Mouse (Mus musculus) CH12.LX (cell line): Measurements from ENCODE around the gene Xpo6. TPM values are rescaled to one million over a fixed set of nuclear protein-coding genes. Genes with fewer than 3 reads are reported as not detected.

Experiments
- DNase-seq: peaks from one replicate; pipeline ENCODE4 v3.0.0-alpha.2; 2013; ENCODE audit errors: extremely low read depth
- H3K27ac ChIP-seq: 2 replicates; pipeline ENCODE4 v1.5.1; 2012; ENCODE audit warnings: low read depth, mild to moderate bottlenecking, control low read depth, moderate library complexity; ENCODE audit not compliant: insufficient read depth
- H3K27me3 ChIP-seq: replicated peaks from 2 replicates; pipeline ENCODE3; 2012; ENCODE audit warnings: inconsistent platforms
- H3K36me3 ChIP-seq, 2 experiments: replicated peaks in 1 of 2; 2 replicates each; pipeline versions ENCODE3 to v1.6.1; 2012; ENCODE audit warnings: inconsistent platforms in 1 of 2, low read length in 1 of 2, mild to moderate bottlenecking in 1 of 2, mixed read lengths in 1 of 2, moderate library complexity in 1 of 2; ENCODE audit not compliant: control insufficient read depth in 1 of 2, insufficient read depth in 1 of 2
- H3K4me1 ChIP-seq, 2 experiments: 2 replicates each; pipeline ENCODE4 v1.6.1; 2012; ENCODE audit warnings: inconsistent platforms in 1 of 2, moderate library complexity in 1 of 2; ENCODE audit not compliant: insufficient read depth in 2 of 2, control insufficient read depth in 1 of 2
- H3K4me2 ChIP-seq: 2 replicates; pipeline ENCODE4 v1.6.1; 2012; ENCODE audit warnings: low read depth, mild to moderate bottlenecking, control low read depth; ENCODE audit not compliant: poor library complexity, insufficient read depth, severe bottlenecking
- H3K4me3 ChIP-seq, 3 experiments: fragments of 150-350 bp in 1 of 3; sonication (generic) in 1 of 3; replicated peaks in 1 of 3; 2 replicates each; pipeline versions ENCODE3 to v1.5.1; 2011 to 2012; ENCODE audit warnings: low read depth in 2 of 3, low read length in 2 of 3, mild to moderate bottlenecking in 2 of 3, moderate library complexity in 2 of 3, control low read depth in 1 of 3, improper control_type of control experiment in 1 of 3, inconsistent platforms in 1 of 3, mixed read lengths in 1 of 3; ENCODE audit not compliant: poor library complexity in 1 of 3
- H3K79me2 ChIP-seq: replicated peaks from 2 replicates; pipeline ENCODE4 v1.6.1; 2012; ENCODE audit warnings: mild to moderate bottlenecking, moderate library complexity; ENCODE audit not compliant: control insufficient read depth, poor library complexity, insufficient read depth, severe bottlenecking; ENCODE audit errors: extremely low read depth
- H3K9ac ChIP-seq: 2 replicates; pipeline ENCODE4 v1.6.1; 2012; ENCODE audit warnings: low read depth, mild to moderate bottlenecking, control low read depth, moderate library complexity; ENCODE audit not compliant: insufficient read depth
- H3K9me3 ChIP-seq: replicated peaks from 2 replicates; pipeline ENCODE3; 2012; ENCODE audit warnings: low read length, inconsistent platforms, mixed read lengths
- EP300 ChIP-seq: IDR thresholded peaks from 2 replicates; pipeline ENCODE4 v1.6.1; 2011; ENCODE audit warnings: low read length, improper control_type of control experiment
- ETS1 ChIP-seq: conservative IDR thresholded peaks from 2 replicates; pipeline ENCODE4 v1.6.1; 2012; ENCODE audit warnings: low read depth, mild to moderate bottlenecking, inconsistent platforms, low read length, improper control_type of control experiment, moderate library complexity
- JUN ChIP-seq: IDR thresholded peaks from 2 replicates; pipeline ENCODE4 v1.6.1; 2011; ENCODE audit warnings: low read depth, mild to moderate bottlenecking, low read length, improper control_type of control experiment, moderate library complexity; ENCODE audit not compliant: insufficient read depth
- JUND ChIP-seq: conservative IDR thresholded peaks from 2 replicates; pipeline ENCODE4 v1.6.1; 2011; ENCODE audit warnings: low read depth, low read length, improper control_type of control experiment
- MEF2A ChIP-seq: IDR thresholded peaks from 2 replicates; pipeline ENCODE4 v1.6.1; 2014; ENCODE audit warnings: low read depth, mild to moderate bottlenecking, inconsistent platforms, low read length, improper control_type of control experiment, borderline replicate concordance
- MYC ChIP-seq: IDR thresholded peaks from 2 replicates; pipeline ENCODE4 v1.6.1; 2011; ENCODE audit warnings: low read depth, mild to moderate bottlenecking, improper control_type of control experiment, low read length
- POLR2AphosphoS2 ChIP-seq: IDR thresholded peaks from 2 replicates; pipeline ENCODE4 v1.6.1; 2011; ENCODE audit warnings: low read depth, low read length, improper control_type of control experiment
- RCOR1 ChIP-seq: conservative IDR thresholded peaks from 2 replicates; pipeline ENCODE4 v1.6.1; 2012; ENCODE audit warnings: low read depth, mild to moderate bottlenecking, inconsistent platforms, low read length, improper control_type of control experiment
- SMC3 ChIP-seq: IDR thresholded peaks from 2 replicates; pipeline ENCODE4 v1.6.1; 2011; ENCODE audit warnings: low read depth, low read length, improper control_type of control experiment
- TBP ChIP-seq: conservative IDR thresholded peaks from 2 replicates; pipeline ENCODE4 v1.6.1; 2011; ENCODE audit warnings: low read depth, low read length, improper control_type of control experiment
- UBTF ChIP-seq: IDR thresholded peaks from 2 replicates; pipeline ENCODE4 v1.6.1; 2012; ENCODE audit warnings: low read depth, mild to moderate bottlenecking, inconsistent platforms, low read length, improper control_type of control experiment, moderate library complexity
- ZKSCAN1 ChIP-seq: IDR thresholded peaks from 2 replicates; pipeline ENCODE4 v1.6.1; 2012; ENCODE audit warnings: low read depth, inconsistent platforms, low read length, improper control_type of control experiment, borderline replicate concordance
- ZNF384 ChIP-seq: IDR thresholded peaks from 2 replicates; pipeline ENCODE4 v1.6.1; 2012; ENCODE audit warnings: low read depth, low read length, improper control_type of control experiment, inconsistent platforms
- dilution Hi-C: fragments of 300-500 bp; cut with MboI; formaldehyde crosslinking; loops from 2 replicates; pipeline ENCODE4 v1.14.3; 2020; ENCODE audit warnings: low sequenced_read_pairs; ENCODE audit not compliant: extremely low pct_unique_long_range_greater_than_20kb, extremely low pct_ligation_motif_present
- in situ Hi-C: fragments of 300-500 bp; cut with MboI; formaldehyde crosslinking; loops from 3 replicates; pipeline ENCODE4 v1.14.3; 2019; ENCODE audit warnings: low sequenced_read_pairs, low pct_ligation_motif_present, low pct_unique_long_range_greater_than_20kb, mixed read lengths
- polyA plus RNA-seq: library from polyadenylated mRNA; unstranded; fragments of >175 nt; gene quantifications from 2 replicates; pipeline ENCODE4 v1.2.1, GENCODE M21; 2012; ENCODE audit warnings: low read depth; ENCODE audit not compliant: insufficient read length
- total RNA-seq, 2 experiments: library from RNA; depleted of rRNA; stranded (reverse); fragments of 300-350 nt in 1 of 2; fragments of >200 nt in 1 of 2; gene quantifications; 2 replicates each; pipeline ENCODE4 v1.2.3; 2012 to 2014

Xpo6 gene
- total and polyA plus RNA-seq, 3 experiments: 49.9 to 149 (median 79.1) TPM

DNA sequence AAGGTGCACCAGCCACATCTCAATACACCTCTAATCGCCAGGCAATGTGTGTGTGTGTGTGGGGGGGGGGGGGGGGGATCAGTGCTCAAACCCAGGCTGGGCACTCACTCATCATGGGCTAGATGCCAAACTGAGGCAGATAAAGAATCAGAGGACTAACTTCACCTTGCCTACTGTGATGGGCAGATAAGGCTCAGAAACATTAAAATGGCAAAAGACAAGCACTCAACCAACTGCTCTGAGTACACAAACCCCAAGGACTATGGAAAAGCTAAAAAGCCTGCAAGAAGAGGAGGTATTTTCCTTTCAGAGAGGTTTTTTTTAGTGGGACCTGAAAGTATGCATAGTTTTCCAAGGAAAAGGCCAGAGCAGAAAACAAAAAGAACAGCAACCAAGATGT is 1.4 kb downstream of the Xpo6 start:
- no peak for DNase-seq
- peak overlapping the region; percentile 87 for H3K4me2 ChIP-seq
- peak overlapping the region; percentile 90 for H3K9ac ChIP-seq
- peaks cover 0 to 24% of the 10 kb centered on the region in 2 experiments for H3K36me3 ChIP-seq
- dilution Hi-C loops: no loop called here
- H3K27ac ChIP-seq: no peak overlapping the region
- H3K27me3 ChIP-seq: no peaks in the 10 kb centered on the region
- H3K79me2 ChIP-seq: peaks cover 59% of the 10 kb centered on the region
- H3K9me3 ChIP-seq: no peaks in the 10 kb centered on the region
- peaks cover 10 to 40% of the 10 kb centered on the region in 2 experiments for H3K4me1 ChIP-seq
- in situ Hi-C loops: loop anchor here (5.0 kb wide), 1 partner anchor 37 kb away; no protein-coding TSS in a partner anchor
- H3K4me3 ChIP-seq: peak overlapping the region; percentile 82 to 89 (median 83)
- no peak for TF ChIP-seq ETS1
- no peak for TF ChIP-seq UBTF
- no peak for TF ChIP-seq MEF2A
- no peak for TF ChIP-seq RCOR1
- no peak for TF ChIP-seq ZKSCAN1
- TF ChIP-seq ZNF384: no peak

DNA sequence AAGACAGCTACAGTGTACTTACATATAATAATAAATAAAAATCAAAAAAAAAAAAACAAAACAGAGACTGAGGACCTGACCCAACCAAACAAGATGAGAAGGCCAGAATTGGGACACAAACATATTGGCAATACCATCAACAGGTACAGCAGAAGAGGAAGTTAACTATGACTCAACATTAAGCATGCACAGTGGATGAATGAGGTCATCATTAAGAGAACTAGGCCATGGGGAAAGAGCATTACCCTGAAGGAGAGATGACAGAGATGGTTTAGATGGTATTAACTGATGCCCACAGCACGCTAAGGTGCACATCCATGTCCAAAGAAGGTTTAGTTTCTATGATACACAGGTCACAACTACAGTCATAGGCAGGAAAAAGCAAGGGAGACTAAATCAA is 6.1 kb downstream of the Xpo6 start:
- H3K4me2 ChIP-seq: no peak overlapping the region
- in situ Hi-C loops: no loop called here
- peak; percentile 74 for TF ChIP-seq JUN
- no peak for TF ChIP-seq EP300
- no peak for TF ChIP-seq TBP
- TF ChIP-seq JUND: peak; percentile 47; the same call in 1 of the 2 replicates
- TF ChIP-seq SMC3: no peak
- no peak overlapping the region for H3K27ac ChIP-seq
- peaks cover 9% of the 10 kb centered on the region for H3K9me3 ChIP-seq
- H3K9ac ChIP-seq: no peak overlapping the region
- peaks cover 10 to 51% of the 10 kb centered on the region in 2 experiments for H3K4me1 ChIP-seq
- H3K79me2 ChIP-seq: peaks cover 90% of the 10 kb centered on the region
- dilution Hi-C loops: no loop called here
- peak; percentile 25 for DNase-seq
- H3K36me3 ChIP-seq: peaks cover 4 to 61% of the 10 kb centered on the region in 2 experiments
- no peaks in the 10 kb centered on the region for H3K27me3 ChIP-seq
- no peak overlapping the region for H3K4me3 ChIP-seq

DNA sequence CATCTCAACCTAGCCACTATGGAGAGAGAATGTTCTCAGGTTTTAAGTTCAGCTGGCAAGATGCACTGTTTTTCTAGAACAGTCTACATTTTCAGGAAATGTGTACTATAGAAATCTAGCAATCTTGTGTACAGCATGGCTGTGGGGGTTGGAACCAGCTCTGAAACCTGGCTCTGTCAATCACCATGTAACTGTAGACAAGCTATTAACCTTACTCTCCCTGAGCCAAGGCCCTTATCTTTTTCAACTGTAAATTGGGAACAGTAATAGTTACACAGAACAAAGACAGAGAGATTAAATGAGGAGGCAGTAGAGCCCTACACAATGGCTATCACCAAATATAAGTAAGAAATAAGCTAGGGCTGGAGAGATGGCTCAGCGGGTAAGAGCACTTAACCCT is 8.8 kb downstream of the Xpo6 start:
- Histone ChIP-seq H3K4me1 (peaks cover 7 to 41% of the 10 kb centered on the region in 2 experiments), H3K9me3 (peaks cover 9% of the 10 kb centered on the region), H3K27ac (no peak overlapping the region), H3K36me3 (peaks cover 4 to 64% of the 10 kb centered on the region in 2 experiments), H3K79me2 (peaks cover 83% of the 10 kb centered on the region), H3K4me2 (no peak overlapping the region), H3K4me3 (no peak overlapping the region), H3K27me3 (no peaks in the 10 kb centered on the region), H3K9ac (no peak overlapping the region)
- in situ Hi-C loops: no loop called here
- no peak for TF ChIP-seq POLR2AphosphoS2
- TF ChIP-seq JUND: no peak
- no peak for TF ChIP-seq MYC
- dilution Hi-C loops: no loop called here
- DNase-seq: no peak
